Mouse (Mus musculus) lung, postnatal 0 days (tissue): Measurements from ENCODE around the gene Gpr137.

Source experiments
- CTCF ChIP-seq: IDR thresholded peaks from 2 replicates; pipeline ENCODE4 v1.5.1; 2016; ENCODE audit warnings: antibody characterized with exemption, mild to moderate bottlenecking
- EP300 ChIP-seq: IDR thresholded peaks from 2 replicates; pipeline ENCODE4 v1.6.1; 2016; ENCODE audit warnings: antibody characterized with exemption, mild to moderate bottlenecking, control low read depth

DNA sequence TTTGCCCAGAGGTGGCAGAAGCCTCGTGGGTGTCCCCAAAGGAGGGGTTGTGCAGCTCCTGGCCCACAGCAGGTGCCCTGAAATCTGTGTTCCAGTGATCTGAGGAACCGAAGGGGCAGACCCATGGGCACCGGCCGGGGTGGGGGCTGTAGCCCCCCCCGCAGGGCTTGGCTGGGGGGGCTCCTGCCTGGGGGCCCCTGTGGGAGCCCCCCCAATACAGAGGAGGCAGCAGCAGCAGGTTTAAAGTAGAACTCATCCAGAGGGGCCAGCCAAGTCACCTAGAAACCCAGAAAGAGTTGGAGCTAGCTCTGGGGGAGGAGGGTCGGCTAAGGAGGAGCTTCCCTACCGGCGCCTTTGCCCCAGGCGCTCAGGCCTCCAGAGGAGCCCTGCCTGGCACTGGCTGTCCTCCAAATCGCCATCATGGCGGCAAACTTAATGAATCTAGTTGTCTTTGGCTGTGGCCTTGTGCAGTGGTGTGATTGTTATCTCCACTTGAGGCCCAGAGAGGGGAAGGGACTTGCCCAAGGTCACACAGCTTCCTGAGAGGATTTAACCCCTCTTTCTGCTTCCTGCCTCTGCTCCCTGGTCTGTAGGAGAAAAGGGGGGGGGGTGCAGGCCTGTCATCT lies 28.3 kb upstream of the Gpr137 start:
- TF ChIP-seq CTCF = no peak
- no peak for TF ChIP-seq EP300
